In genomic region chr2:168780024-168780423, GRCm38 (mm10) we compare ENCODE assay signal across 12 mouse cellular contexts. TPM values are rescaled to one million over a fixed set of nuclear protein-coding genes. Genes with fewer than 3 reads are reported as not detected.
DNase-seq lines count a peak whose midpoint lies in the region; ATAC-seq lines count a peak whose summit lies in the region.
"Had no signal": no experiment of that assay in that cellular context is flagged by ENCODE, and none has a peak within 500 bp of the region (broad histone marks: within the 10 kb centered on the region; RNA-seq: fewer than 3 reads in every experiment).

No protein-coding gene starts in this region.

- no peak overlapping the region for H3K4me3 ChIP-seq in forebrain, embryonic 11.5 days (ENCODE audit: low read depth, low read length)
- no peak overlapping the region for H3K4me3 ChIP-seq in forebrain, embryonic 12.5 days (replicated peaks)
- H3K4me3 ChIP-seq in midbrain, embryonic 10.5 days, result peak overlapping the region; percentile 26; the same call in 1 of the 2 replicates
- no peak overlapping the region for H3K4me3 ChIP-seq in midbrain, embryonic 16.5 days (ENCODE audit: low read depth, low read length)
- no peak overlapping the region for H3K4me3 ChIP-seq in neural tube, embryonic 11.5 days (ENCODE audit: low read depth, low read length)

- DNase-seq in forebrain, embryonic 11.5 days (ENCODE audit: low spot score), result peak; percentile 58
- peak; percentile 62 for DNase-seq in midbrain, embryonic 10.5 days (ENCODE audit: low spot score)
- DNase-seq in embryo, embryonic 9.5 days (ENCODE audit: extremely low spot score), result peak; percentile 63
- peak; percentile 59 for DNase-seq in neural tube, embryonic 11.5 days (ENCODE audit: low spot score)
- DNase-seq in adipocyte (ENCODE audit: low spot score), result no peak
- DNase-seq: adrenal gland, postnatal 14 days; kidney, adult 18-20 months had no signal

- no peaks in the 10 kb centered on the region for H3K9me3 ChIP-seq in forebrain, embryonic 11.5 days (ENCODE audit: control insufficient read depth, low read length)
- H3K9me3 ChIP-seq in forebrain, embryonic 12.5 days, result no peaks in the 10 kb centered on the region
- H3K9me3 ChIP-seq in midbrain, embryonic 10.5 days (replicated peaks), result no peaks in the 10 kb centered on the region
- no peaks in the 10 kb centered on the region for H3K9me3 ChIP-seq in midbrain, embryonic 16.5 days (replicated peaks; ENCODE audit: control insufficient read depth, low read length, poor library complexity, severe bottlenecking)
- H3K9me3 ChIP-seq in neural tube, embryonic 11.5 days (ENCODE audit: control insufficient read depth, low read length), result no peaks in the 10 kb centered on the region

- 7% methylated on average over 9 of the region's 9 CpGs for WGBS in forebrain, embryonic 11.5 days
- WGBS in forebrain, embryonic 12.5 days, result 8% methylated on average over 9 of the region's 9 CpGs
- WGBS in midbrain, embryonic 10.5 days, result 5% methylated on average over 9 of the region's 9 CpGs
- WGBS in midbrain, embryonic 16.5 days, result 8% methylated on average over 9 of the region's 9 CpGs
- WGBS in neural tube, embryonic 11.5 days, result 2% methylated on average over 9 of the region's 9 CpGs

- H3K4me1 ChIP-seq in forebrain, embryonic 11.5 days (replicated peaks; ENCODE audit: control insufficient read depth, insufficient read depth, low read length), result peaks cover 7% of the 10 kb centered on the region; the same call in 1 of the 2 replicates
- H3K4me1 ChIP-seq in forebrain, embryonic 12.5 days, result peaks cover 21% of the 10 kb centered on the region
- H3K4me1 ChIP-seq in midbrain, embryonic 10.5 days, result peaks cover 48% of the 10 kb centered on the region
- peaks cover 8% of the 10 kb centered on the region for H3K4me1 ChIP-seq in midbrain, embryonic 16.5 days (ENCODE audit: control insufficient read depth, insufficient read depth, low read length)
- peaks cover 9% of the 10 kb centered on the region for H3K4me1 ChIP-seq in neural tube, embryonic 11.5 days (ENCODE audit: control insufficient read depth, insufficient read depth, low read length)

- H3K27me3 ChIP-seq in forebrain, embryonic 11.5 days (ENCODE audit: control insufficient read depth, insufficient read depth, low read length), result peaks cover 9% of the 10 kb centered on the region
- H3K27me3 ChIP-seq in forebrain, embryonic 12.5 days, result peaks cover 19% of the 10 kb centered on the region
- H3K27me3 ChIP-seq in midbrain, embryonic 10.5 days (ENCODE audit: low read depth, poor library complexity, severe bottlenecking), result peaks cover 8% of the 10 kb centered on the region; the same call in 1 of the 2 replicates
- H3K27me3 ChIP-seq in midbrain, embryonic 16.5 days (ENCODE audit: control insufficient read depth, insufficient read depth, low read depth, low read length), result no peaks in the 10 kb centered on the region
- H3K27me3 ChIP-seq in neural tube, embryonic 11.5 days (ENCODE audit: control insufficient read depth, insufficient read depth, low read length), result no peaks in the 10 kb centered on the region

- ATAC-seq in forebrain, embryonic 11.5 days (replicated peaks; ENCODE audit: low FRiP score), result no peak
- ATAC-seq in forebrain, embryonic 12.5 days (ENCODE audit: low FRiP score), result no peak
- ATAC-seq in midbrain, embryonic 16.5 days, result no peak
- ATAC-seq in neural tube, embryonic 11.5 days (ENCODE audit: insufficient read depth, low FRiP score, low TSS enrichment), result no peak
- ATAC-seq in inflammation-experienced regulatory T-cells, adult 6 months, result no peak
- ATAC-seq: lung, postnatal 0 days had no signal

- no peak overlapping the region for H3K4me2 ChIP-seq in forebrain, embryonic 11.5 days (ENCODE audit: low read depth, low read length, severe bottlenecking)
- H3K4me2 ChIP-seq in forebrain, embryonic 12.5 days, result no peak overlapping the region
- no peak overlapping the region for H3K4me2 ChIP-seq in midbrain, embryonic 16.5 days (ENCODE audit: low read length)
- H3K4me2 ChIP-seq in neural tube, embryonic 11.5 days (ENCODE audit: low read depth), result no peak overlapping the region

- no peaks in the 10 kb centered on the region for H3K36me3 ChIP-seq in forebrain, embryonic 11.5 days (ENCODE audit: control insufficient read depth, insufficient read depth, low read length)
- no peaks in the 10 kb centered on the region for H3K36me3 ChIP-seq in forebrain, embryonic 12.5 days (replicated peaks)
- H3K36me3 ChIP-seq in midbrain, embryonic 10.5 days, result no peaks in the 10 kb centered on the region
- no peaks in the 10 kb centered on the region for H3K36me3 ChIP-seq in midbrain, embryonic 16.5 days (ENCODE audit: control insufficient read depth, insufficient read depth, low read length)
- H3K36me3 ChIP-seq in neural tube, embryonic 11.5 days (ENCODE audit: control insufficient read depth, insufficient read depth, low read length), result no peaks in the 10 kb centered on the region

- H3K9ac ChIP-seq in forebrain, embryonic 11.5 days (ENCODE audit: low read length), result no peak overlapping the region
- no peak overlapping the region for H3K9ac ChIP-seq in forebrain, embryonic 12.5 days
- no peak overlapping the region for H3K9ac ChIP-seq in midbrain, embryonic 16.5 days (ENCODE audit: low read depth, low read length)
- no peak overlapping the region for H3K9ac ChIP-seq in neural tube, embryonic 11.5 days (ENCODE audit: low read length)

- no peak overlapping the region for H3K27ac ChIP-seq in forebrain, embryonic 11.5 days (ENCODE audit: low read depth, low read length)
- H3K27ac ChIP-seq in forebrain, embryonic 12.5 days, result no peak overlapping the region
- H3K27ac ChIP-seq in midbrain, embryonic 10.5 days (replicated peaks), result peak overlapping the region; percentile 81
- H3K27ac ChIP-seq in midbrain, embryonic 16.5 days (ENCODE audit: low read length), result no peak overlapping the region
- no peak overlapping the region for H3K27ac ChIP-seq in neural tube, embryonic 11.5 days (ENCODE audit: low read depth, low read length)

RNA-seq across cellular contexts. Expression of gene Sall4, which starts 12.3 kb away (rescaled TPM):
- polyA plus RNA-seq in forebrain, embryonic 11.5 days (2014; fragmentation: Nextera tagmentation; extraction: Ambion mirVana), result 10.4 and 10.9 TPM in 2 replicates
- polyA plus RNA-seq in forebrain, embryonic 12.5 days (2016; fragmentation: Nextera tagmentation; extraction: Ambion mirVana), result 4.6 and 6.9 TPM in 2 replicates
- 53.9 and 74.3 TPM in 2 replicates for polyA plus RNA-seq in midbrain, embryonic 10.5 days (2016; fragmentation: Nextera tagmentation; extraction: Ambion mirVana)
- polyA plus RNA-seq in midbrain, embryonic 16.5 days (2015; fragmentation: Nextera tagmentation; extraction: Ambion mirVana), result 0.84 and 1.9 TPM in 2 replicates
- 7.7 and 8.1 TPM in 2 replicates for polyA plus RNA-seq in neural tube, embryonic 11.5 days (2014; fragmentation: Nextera tagmentation; extraction: Ambion mirVana)
- under 1 TPM in 1 of 3 experiments, not detected in 2; 0.13 TPM for polyA plus RNA-seq in inflammation-experienced regulatory T-cells, adult 6 months (2017; shearing (Covaris generic))
- polyA plus RNA-seq: lung, postnatal 0 days; spleen, adult 2 months had no signal

RNA-seq across cellular contexts. Expression of gene Atp9a, which starts 37.8 kb away (rescaled TPM):
- polyA plus RNA-seq in forebrain, embryonic 11.5 days (2014; fragmentation: Nextera tagmentation; extraction: Ambion mirVana), result 18.0 and 18.6 TPM in 2 replicates
- 27.6 and 28.3 TPM in 2 replicates for polyA plus RNA-seq in forebrain, embryonic 12.5 days (2016; fragmentation: Nextera tagmentation; extraction: Ambion mirVana)
- 15.5 and 23.0 TPM in 2 replicates for polyA plus RNA-seq in midbrain, embryonic 10.5 days (2016; fragmentation: Nextera tagmentation; extraction: Ambion mirVana)
- 88.4 and 97.1 TPM in 2 replicates for polyA plus RNA-seq in midbrain, embryonic 16.5 days (2015; fragmentation: Nextera tagmentation; extraction: Ambion mirVana)
- polyA plus RNA-seq in neural tube, embryonic 11.5 days (2014; fragmentation: Nextera tagmentation; extraction: Ambion mirVana), result 24.7 and 30.4 TPM in 2 replicates
- polyA plus RNA-seq in inflammation-experienced regulatory T-cells, adult 6 months (2017; shearing (Covaris generic)), result 10 to 100 TPM in 2 of 3 experiments, 1 to 10 TPM in 1; 6.8 to 11.0 (median 10.6) TPM
